ENCODE assay signal across 33 mouse cellular contexts in genomic region chr16:22417044-22417443, GRCm38 (mm10). TPM values are rescaled to one million over a fixed set of nuclear protein-coding genes. Genes with fewer than 3 reads are reported as not detected.
A peak's percentile ranks its signal among the peaks of the same experiment; 100 is the strongest.
DNase-seq lines count a peak whose midpoint lies in the region; ATAC-seq and TF ChIP-seq lines count a peak whose summit lies in the region.
"Had no signal": no experiment of that assay in that cellular context is flagged by ENCODE, and none has a peak within 500 bp of the region (broad histone marks: within the 10 kb centered on the region; RNA-seq: fewer than 3 reads in every experiment).

No protein-coding gene starts in this region.

- H3K79me2 ChIP-seq in CH12.LX (replicated peaks; ENCODE audit: control insufficient read depth, extremely low read depth, insufficient read depth, poor library complexity, severe bottlenecking) = no peaks in the 10 kb centered on the region

- no peak for ATAC-seq in hindbrain, postnatal 0 days
- ATAC-seq: forebrain, embryonic 15.5 days; hindbrain, embryonic 16.5 days; inflammation-experienced regulatory T-cells, adult 6 months; intestine, embryonic 16.5 days; Patski had no signal

- H3K4me2 ChIP-seq in CH12.LX (ENCODE audit: insufficient read depth, low read depth, poor library complexity, severe bottlenecking) = no peak overlapping the region
- H3K4me2 ChIP-seq in hindbrain, postnatal 0 days (ENCODE audit: low read depth, low read length) = no peak overlapping the region
- H3K4me2 ChIP-seq: embryonic facial prominence, embryonic 13.5 days; forebrain, embryonic 12.5 days; forebrain, embryonic 15.5 days; heart, embryonic 12.5 days; heart, embryonic 15.5 days; hindbrain, embryonic 13.5 days had no signal

- H3K27ac ChIP-seq in layer of hippocampus, adult 2 months = peak overlapping the region; percentile 28
- no peak overlapping the region for H3K27ac ChIP-seq in CH12.LX (ENCODE audit: insufficient read depth, low read depth)
- peak overlapping the region; percentile 96 for H3K27ac ChIP-seq in ES-E14 (ENCODE audit: insufficient read depth, low read depth, low read length, poor library complexity, severe bottlenecking)
- H3K27ac ChIP-seq in cortical plate, adult 2 months (ENCODE audit: insufficient read depth, low read length) = peak overlapping the region; percentile 33; the same call in 1 of the 2 replicates
- H3K27ac ChIP-seq in hindbrain, postnatal 0 days = no peak overlapping the region
- H3K27ac ChIP-seq: embryonic facial prominence, embryonic 10.5 days; embryonic facial prominence, embryonic 13.5 days; forebrain, embryonic 12.5 days; forebrain, embryonic 15.5 days; gastrocnemius, adult 2 months; heart, embryonic 15.5 days; hindbrain, embryonic 10.5 days; hindbrain, embryonic 13.5 days had no signal

- DNase-seq in layer of hippocampus, adult 2 months (ENCODE audit: low spot score in 2 of 2) = no peak
- no peak for DNase-seq in layer of hippocampus, postnatal 25 days (ENCODE audit: extremely low spot score in 1 of 2, low spot score in 1 of 2)
- no peak for DNase-seq in CH12.LX (ENCODE audit: extremely low read depth)
- no peak for DNase-seq in ES-E14 (ENCODE audit: low read depth, low spot score)
- DNase-seq in gastrocnemius, postnatal 14 days = no peak
- no peak for DNase-seq in frontal cortex, postnatal 25 days (ENCODE audit: low spot score in 2 of 2)
- DNase-seq in hindbrain, postnatal 0 days (ENCODE audit: low spot score) = no peak
- DNase-seq: adrenal gland, adult 2 months; adrenal gland, postnatal 14 days; cerebellum, adult 18-20 months; cerebellum, adult 9-10 months; cerebellum, postnatal 25 days; embryo, embryonic 11 days; gastrocnemius, adult 2 months; gastrocnemius, postnatal 25 days; heart, adult 18-20 months; heart, postnatal 10 days; heart, postnatal 36 days had no signal

- 81% methylated on average over 8 of the region's 8 CpGs for WGBS in hindbrain, postnatal 0 days

- intact Hi-C loops in gastrocnemius, postnatal 14 days (cut with DNase I; ENCODE audit: low total_unique reads) = no loop called here

- H3K4me1 ChIP-seq in CH12.LX (ENCODE audit: control insufficient read depth in 1 of 2, insufficient read depth in 2 of 2) (peaks cover 4 to 32% of the 10 kb centered on the region in 2 experiments; a peak in 1 of 4 replicates), ES-E14 (ENCODE audit: control insufficient read depth in 2 of 2, insufficient read depth in 2 of 2, low read length in 2 of 2, poor library complexity in 1 of 2) (peaks cover 35 to 45% of the 10 kb centered on the region in 2 experiments)
- peaks cover 12% of the 10 kb centered on the region for H3K4me1 ChIP-seq in cortical plate, adult 2 months (ENCODE audit: control insufficient read depth, insufficient read depth, low read length)
- H3K4me1 ChIP-seq in hindbrain, postnatal 0 days (ENCODE audit: insufficient read depth, low read length) = no peaks in the 10 kb centered on the region
- H3K4me1 ChIP-seq: forebrain, embryonic 12.5 days had no signal

- H3K36me3 ChIP-seq in CH12.LX (replicated peaks in 1 of 2; ENCODE audit: control insufficient read depth in 1 of 2, insufficient read depth in 1 of 2, low read length in 1 of 2) = peaks cover 0 to 1% of the 10 kb centered on the region in 2 experiments
- H3K36me3 ChIP-seq in ES-E14 (ENCODE audit: control insufficient read depth, insufficient read depth, low read length, poor library complexity, severe bottlenecking) = peaks cover 23% of the 10 kb centered on the region
- peaks cover 5% of the 10 kb centered on the region; the same call in 1 of the 2 replicates for H3K36me3 ChIP-seq in hindbrain, postnatal 0 days (ENCODE audit: insufficient read depth, low read length)
- H3K36me3 ChIP-seq: forebrain, embryonic 12.5 days; forebrain, embryonic 15.5 days; heart, embryonic 15.5 days; hindbrain, embryonic 13.5 days had no signal

- dilution Hi-C loops in CH12.LX (cut with MboI; ENCODE audit: extremely low pct_ligation_motif_present, extremely low pct_unique_long_range_greater_than_20kb, low sequenced_read_pairs) = no loop called here

- TF ChIP-seq POLR2A in CH12.LX (IDR thresholded peaks at IDR 0.05; ENCODE audit: low read depth, low read length) = no peak
- TF ChIP-seq POLR2A in cortical plate, adult 2 months (IDR thresholded peaks at IDR 0.05; ENCODE audit: extremely low read depth, insufficient read depth, low read length) = no peak

- TF ChIP-seq CTCF in layer of hippocampus, adult 2 months (conservative IDR thresholded peaks at IDR 0.05) = no peak
- no peak for TF ChIP-seq CTCF in CH12.LX (conservative IDR thresholded peaks at IDR 0.05 in 1 of 2, IDR thresholded peaks at IDR 0.05 in 1 of 2; ENCODE audit: low read depth in 2 of 2, low read length in 2 of 2)
- TF ChIP-seq CTCF in cortical plate, adult 2 months (IDR thresholded peaks at IDR 0.05; ENCODE audit: extremely low read depth, insufficient read depth, low read length) = no peak
- no peak for TF ChIP-seq CTCF in hindbrain, postnatal 0 days (IDR thresholded peaks at IDR 0.05; ENCODE audit: low read depth)

- H3K27me3 ChIP-seq in CH12.LX (replicated peaks) = no peaks in the 10 kb centered on the region
- no peaks in the 10 kb centered on the region for H3K27me3 ChIP-seq in hindbrain, postnatal 0 days (ENCODE audit: insufficient read depth, low read length)
- H3K27me3 ChIP-seq: embryonic facial prominence, embryonic 13.5 days; forebrain, embryonic 12.5 days; forebrain, embryonic 15.5 days; heart, embryonic 12.5 days; heart, embryonic 15.5 days; hindbrain, embryonic 13.5 days; Patski had no signal

- in situ Hi-C loops in CH12.LX (cut with MboI; ENCODE audit: low pct_ligation_motif_present, low pct_unique_long_range_greater_than_20kb, low sequenced_read_pairs) = no loop called here
- in situ Hi-C loops in ES-E14 (cut with MboI; ENCODE audit: low sequenced_read_pairs in 2 of 2, unreplicated experiment in 2 of 2) = loop anchor here in 1 of 2 experiments (25.0 kb wide), 1 partner anchor 695 kb away; the partner anchor contains the start of gene Eif4a2

- H3K9ac ChIP-seq in CH12.LX (ENCODE audit: insufficient read depth, low read depth) = no peak overlapping the region
- peak overlapping the region; percentile 59; the same call in 1 of the 2 replicates for H3K9ac ChIP-seq in ES-E14 (ENCODE audit: insufficient read depth, low read depth, low read length, poor library complexity, severe bottlenecking)
- no peak overlapping the region for H3K9ac ChIP-seq in hindbrain, postnatal 0 days (replicated peaks; ENCODE audit: low read length)
- H3K9ac ChIP-seq: embryonic facial prominence, embryonic 13.5 days; forebrain, embryonic 12.5 days; forebrain, embryonic 15.5 days; heart, embryonic 12.5 days; heart, embryonic 15.5 days; hindbrain, embryonic 13.5 days had no signal

- TF ChIP-seq EP300 in CH12.LX (IDR thresholded peaks at IDR 0.05; ENCODE audit: low read length) = 0 out of 2 replicates have a peak, but pooled peaks have one; percentile 57

- H3K4me3 ChIP-seq in layer of hippocampus, adult 2 months = no peak overlapping the region
- no peak overlapping the region for H3K4me3 ChIP-seq in CH12.LX (replicated peaks in 1 of 3; ENCODE audit: low read depth in 2 of 3, low read length in 2 of 3, poor library complexity in 1 of 3)
- H3K4me3 ChIP-seq in ES-E14 (ENCODE audit: insufficient read depth in 1 of 2, low read depth in 1 of 2, low read length in 2 of 2, poor library complexity in 1 of 2, severe bottlenecking in 1 of 2) = peak overlapping the region in 1 of 2 experiments; percentile 8; a peak in 1 of 4 replicates
- H3K4me3 ChIP-seq in cortical plate, adult 2 months (ENCODE audit: insufficient read depth, low read length) = no peak overlapping the region
- no peak overlapping the region for H3K4me3 ChIP-seq in hindbrain, postnatal 0 days (ENCODE audit: low read length)
- H3K4me3 ChIP-seq: embryonic facial prominence, embryonic 10.5 days; embryonic facial prominence, embryonic 13.5 days; erythroblast, embryonic 14.5 days; forebrain, embryonic 12.5 days; forebrain, embryonic 15.5 days; gastrocnemius, adult 2 months; heart, embryonic 12.5 days; heart, embryonic 15.5 days; hindbrain, embryonic 10.5 days; hindbrain, embryonic 13.5 days had no signal

- H3K9me3 ChIP-seq in CH12.LX (replicated peaks; ENCODE audit: low read length) (no peaks in the 10 kb centered on the region), ES-E14 (ENCODE audit: control insufficient read depth, insufficient read depth, low read depth, low read length) (no peaks in the 10 kb centered on the region)
- no peaks in the 10 kb centered on the region for H3K9me3 ChIP-seq in hindbrain, postnatal 0 days (ENCODE audit: low read length)
- H3K9me3 ChIP-seq: embryonic facial prominence, embryonic 10.5 days; embryonic facial prominence, embryonic 13.5 days; forebrain, embryonic 12.5 days; forebrain, embryonic 15.5 days; G1E; heart, embryonic 12.5 days; heart, embryonic 15.5 days; hindbrain, embryonic 10.5 days; hindbrain, embryonic 13.5 days had no signal

- TF ChIP-seq RAD21 in CH12.LX (IDR thresholded peaks at IDR 0.05; ENCODE audit: low read depth, low read length) = no peak

TF ChIP-seq in CH12.LX, 34 proteins besides CTCF, POLR2A, EP300 and RAD21:
- no peak for TF ChIP-seq PAX5 (IDR thresholded peaks at IDR 0.05; ENCODE audit: low read length)
- TF ChIP-seq MAFK (IDR thresholded peaks at IDR 0.05; ENCODE audit: insufficient replicate concordance, low read length) = peak; percentile 70; the same call in 1 of the 2 replicates

TF ChIP-seq in ES-E14, 5 proteins besides CTCF, POLR2A, EP300 and RAD21:
- no peak for TF ChIP-seq CHD2 (IDR thresholded peaks at IDR 0.05; ENCODE audit: low read depth, low read length)
- no peak for TF ChIP-seq HCFC1 (IDR thresholded peaks at IDR 0.05; ENCODE audit: borderline replicate concordance, insufficient read depth, low read length)
- TF ChIP-seq ZNF384 (IDR thresholded peaks at IDR 0.05; ENCODE audit: low read depth, low read length) = no peak
- no peak for TF ChIP-seq ZC3H11A (IDR thresholded peaks at IDR 0.05; ENCODE audit: borderline replicate concordance, low read depth, low read length)
- TF ChIP-seq MAFK (IDR thresholded peaks at IDR 0.05; ENCODE audit: insufficient read depth, low read depth, low read length) = peak; percentile 92

RNA-seq across cellular contexts. Expression of gene Etv5, which starts 22.5 kb away (rescaled TPM):
- total RNA-seq in layer of hippocampus, adult 2 months (2021) = 10 to 100 TPM; 44.8 to 45.4 TPM
- total RNA-seq in layer of hippocampus, postnatal 25 days (2021) = 10 to 100 TPM; 51.4 to 56.1 TPM
- total RNA-seq in CH12.LX (2012; rRNA removed) (3.4 and 4.5 TPM in 2 replicates), CH12.LX (2014; rRNA removed) (2.2 and 2.6 TPM in 2 replicates), ES-E14 (2012; rRNA removed) (136 and 147 TPM in 2 replicates)
- 2.3 and 3.5 TPM in 2 replicates for polyA plus RNA-seq in CH12.LX (2012; ENCODE audit: insufficient read length, low read depth)
- polyA plus RNA-seq in cortical plate, adult 2 months (2012; rRNA removed) = 76.1 and 76.2 TPM in 2 replicates
- 10 to 100 TPM; 17.8 to 18.2 TPM for total RNA-seq in gastrocnemius, postnatal 14 days (2021)
- 57.6 and 66.8 TPM in 2 replicates for total RNA-seq in hindbrain, postnatal 0 days (2014; rRNA removed)
- 34.1 and 34.6 TPM in 2 replicates for polyA plus RNA-seq in hindbrain, postnatal 0 days (2015; fragmentation: Nextera tagmentation; extraction: Ambion mirVana)

Comparison
In these comparisons a context has a peak if more than half of its experiments do, and no peak if none do; other contexts are left out.
1. H3K27ac ChIP-seq: peak in layer of hippocampus, adult 2 months (single experiment), ES-E14 (single experiment) and cortical plate, adult 2 months (single experiment); none in CH12.LX (single experiment) and hindbrain, postnatal 0 days (single experiment).